Mouse (Mus musculus): ENCODE data around the gene Cacna1e. TPM values are rescaled to one million over a fixed set of nuclear protein-coding genes. Genes with fewer than 3 reads are reported as not detected.

The Cacna1e gene
- total and polyA plus RNA-seq, 3 experiments: not detected

DNA sequence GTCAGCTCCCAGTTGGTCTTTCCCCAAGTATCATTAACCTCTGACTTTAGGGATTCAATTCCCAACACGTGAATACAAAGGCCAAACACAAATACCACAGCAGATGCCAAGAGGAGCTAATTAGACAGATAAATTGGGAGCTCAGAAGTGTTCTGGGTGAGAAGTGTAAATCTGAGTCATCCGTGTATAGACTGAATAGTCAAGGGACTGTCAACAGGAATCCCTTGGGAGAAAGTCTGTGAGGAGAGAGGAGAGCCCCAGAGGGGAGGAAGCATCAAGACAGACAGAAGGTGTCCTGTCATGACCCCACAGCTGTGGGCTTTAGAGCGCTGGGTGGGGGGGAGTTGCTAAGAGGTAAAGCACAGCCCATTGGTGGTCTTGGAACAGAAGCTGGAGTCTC, 276.9 kb downstream of the Cacna1e start:
- H3K27ac ChIP-seq (ENCODE audit: control insufficient read depth, low read depth, low read length): no peak overlapping the region
- DNase-seq (ENCODE audit: low read depth, low spot score): no peak

DNA sequence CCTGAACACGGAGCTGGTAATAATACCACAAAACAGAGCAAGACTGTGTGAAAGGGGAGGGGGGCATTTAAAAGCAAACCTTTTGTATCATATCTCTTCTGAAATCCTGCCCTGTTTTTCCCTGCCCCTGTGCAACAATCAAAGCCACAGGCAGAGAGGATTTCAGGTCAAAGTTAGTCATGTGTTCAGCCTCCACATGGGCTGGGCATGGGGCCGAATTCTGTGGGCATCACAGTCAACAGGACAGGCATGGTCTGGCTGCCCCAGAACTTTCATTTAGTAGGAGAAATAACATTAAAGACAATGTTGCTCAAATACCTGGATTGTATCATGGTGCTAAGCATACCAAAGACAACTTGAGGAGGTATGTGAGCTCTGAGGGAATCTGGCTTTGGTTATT, 278.7 kb downstream of the Cacna1e start:
- no peak overlapping the region for H3K4me3 ChIP-seq (ENCODE audit: control insufficient read depth in 1 of 2, insufficient read depth in 1 of 2, low read depth in 2 of 2, low read length in 2 of 2)
- H3K36me3 ChIP-seq (ENCODE audit: control insufficient read depth in 1 of 2, insufficient read depth in 2 of 2, low read length in 2 of 2): no peaks in the 10 kb centered on the region
- H3K27ac ChIP-seq (ENCODE audit: control insufficient read depth, low read depth, low read length): no peak overlapping the region
- no peaks in the 10 kb centered on the region for H3K9me3 ChIP-seq (replicated peaks; ENCODE audit: insufficient read depth, low read length)
- H3K27me3 ChIP-seq (ENCODE audit: control insufficient read depth in 1 of 2, insufficient read depth in 2 of 2, low read length in 2 of 2): no peaks in the 10 kb centered on the region
- H3K4me1 ChIP-seq (ENCODE audit: control insufficient read depth in 1 of 2, insufficient read depth in 2 of 2, low read length in 2 of 2): no peaks in the 10 kb centered on the region
- no peak overlapping the region for H3K9ac ChIP-seq (ENCODE audit: control insufficient read depth, low read depth, low read length, poor library complexity, severe bottlenecking)
- no peaks in the 10 kb centered on the region for H3K79me2 ChIP-seq (ENCODE audit: control insufficient read depth, insufficient read depth, low read length, poor library complexity)
- no peak for DNase-seq (ENCODE audit: low read depth, low spot score)
- TF ChIP-seq SIN3A (IDR thresholded peaks at IDR 0.05; ENCODE audit: low read length) (no peak), NELFE (IDR thresholded peaks at IDR 0.05; ENCODE audit: low read depth, low read length) (no peak), CHD1 (IDR thresholded peaks at IDR 0.05; ENCODE audit: low read depth, low read length) (no peak), TBP (IDR thresholded peaks at IDR 0.05; ENCODE audit: low read depth, low read length) (no peak), JUND (IDR thresholded peaks at IDR 0.05; ENCODE audit: low read depth, low read length) (no peak), POLR2AphosphoS2 (IDR thresholded peaks at IDR 0.05; ENCODE audit: low read length) (no peak), USF2 (IDR thresholded peaks at IDR 0.05; ENCODE audit: borderline replicate concordance in 1 of 2, insufficient read depth in 1 of 2, low read depth in 1 of 2, low read length in 2 of 2) (no peak), GABPA (IDR thresholded peaks at IDR 0.05; ENCODE audit: low read depth, low read length) (no peak)

More for the DNA sequence above, 276.9 kb downstream of the Cacna1e start:
- Histone ChIP-seq H3K4me1 (ENCODE audit: control insufficient read depth in 1 of 2, insufficient read depth in 2 of 2, low read length in 2 of 2) (no peaks in the 10 kb centered on the region), H3K36me3 (ENCODE audit: control insufficient read depth in 1 of 2, insufficient read depth in 2 of 2, low read length in 2 of 2) (no peaks in the 10 kb centered on the region), H3K9ac (ENCODE audit: control insufficient read depth, low read depth, low read length, poor library complexity, severe bottlenecking) (no peak overlapping the region), H3K4me3 (ENCODE audit: control insufficient read depth in 1 of 2, insufficient read depth in 1 of 2, low read depth in 2 of 2, low read length in 2 of 2) (no peak overlapping the region), H3K79me2 (ENCODE audit: control insufficient read depth, insufficient read depth, low read length, poor library complexity) (no peaks in the 10 kb centered on the region), H3K9me3 (replicated peaks; ENCODE audit: insufficient read depth, low read length) (no peaks in the 10 kb centered on the region), H3K27me3 (ENCODE audit: control insufficient read depth in 1 of 2, insufficient read depth in 2 of 2, low read length in 2 of 2) (no peaks in the 10 kb centered on the region)
- TF ChIP-seq GATA1 (IDR thresholded peaks at IDR 0.05; ENCODE audit: low read depth, low read length): no peak
- no peak for TF ChIP-seq ELF1 (IDR thresholded peaks at IDR 0.05; ENCODE audit: low read depth, low read length)
- TF ChIP-seq NELFE (IDR thresholded peaks at IDR 0.05; ENCODE audit: low read depth, low read length): no peak
- TF ChIP-seq MYB (IDR thresholded peaks at IDR 0.05; ENCODE audit: low read depth, low read length): no peak
- no peak for TF ChIP-seq ETS1 (IDR thresholded peaks at IDR 0.05; ENCODE audit: low read depth, low read length)
- no peak for TF ChIP-seq MYC (IDR thresholded peaks at IDR 0.05; ENCODE audit: low read depth, low read length)
- no peak for TF ChIP-seq GABPA (IDR thresholded peaks at IDR 0.05; ENCODE audit: low read depth, low read length)
- TF ChIP-seq UBTF (IDR thresholded peaks at IDR 0.05; ENCODE audit: borderline replicate concordance, insufficient read depth, low read depth, low read length): no peak
- no peak for TF ChIP-seq E2F4 (IDR thresholded peaks at IDR 0.05; ENCODE audit: borderline replicate concordance, low read depth, low read length)
- TF ChIP-seq JUND (IDR thresholded peaks at IDR 0.05; ENCODE audit: low read depth, low read length): no peak
- TF ChIP-seq ZMIZ1 (IDR thresholded peaks at IDR 0.05; ENCODE audit: low read depth, low read length): no peak
- TF ChIP-seq EP300 (IDR thresholded peaks at IDR 0.05; ENCODE audit: low read depth in 1 of 2, low read length in 2 of 2): no peak
- TF ChIP-seq CHD2 (IDR thresholded peaks at IDR 0.05; ENCODE audit: low read length): no peak
- TF ChIP-seq BHLHE40 (IDR thresholded peaks at IDR 0.05; ENCODE audit: borderline replicate concordance, low read depth, low read length): no peak
- no peak for TF ChIP-seq USF1 (IDR thresholded peaks at IDR 0.05; ENCODE audit: low read depth, low read length)
- no peak for TF ChIP-seq USF2 (IDR thresholded peaks at IDR 0.05; ENCODE audit: borderline replicate concordance in 1 of 2, insufficient read depth in 1 of 2, low read depth in 1 of 2, low read length in 2 of 2)
- TF ChIP-seq POLR2AphosphoS5 (IDR thresholded peaks at IDR 0.05; ENCODE audit: borderline replicate concordance, low read depth, low read length): no peak
- no peak for TF ChIP-seq ZNF384 (IDR thresholded peaks at IDR 0.05; ENCODE audit: low read depth, low read length)
- TF ChIP-seq RCOR1 (IDR thresholded peaks at IDR 0.05; ENCODE audit: low read depth, low read length): no peak
- no peak for TF ChIP-seq SIN3A (IDR thresholded peaks at IDR 0.05; ENCODE audit: low read length)
